Mouse (Mus musculus) left cerebral cortex, adult 2 months (tissue): ENCODE data around the gene Fhit. TPM values are rescaled to one million over a fixed set of nuclear protein-coding genes. Genes with fewer than 3 reads are reported as not detected.

Source experiments
- DNase-seq, 2 experiments: peaks; one replicate each; pipeline ENCODE4 v3.0.0; 2021 to 2022; ENCODE audit warnings: low spot score in 2 of 2, mixed read lengths in 1 of 2; ENCODE audit errors: extremely low spot score in 1 of 2
- H3K27ac ChIP-seq: fragments of 200-600 bp; 2 replicates; pipeline ENCODE4 v1.8.1; 2022
- H3K4me3 ChIP-seq: fragments of 200-600 bp; 2 replicates; pipeline ENCODE4 v1.8.1; 2022
- CTCF ChIP-seq: fragments of 200-600 bp; IDR thresholded peaks from 2 replicates; pipeline ENCODE4 v1.8.1; 2022; ENCODE audit warnings: antibody characterized with exemption, mild to moderate bottlenecking, moderate library complexity
- intact Hi-C: fragments of 180-260 bp; cut with DNase I; formaldehyde crosslinking; loops from one replicate; pipeline ENCODE4 v1.15.1; 2025
- total RNA-seq, 2 experiments: library from RNA; stranded (reverse); gene quantifications; 2 replicates each; pipeline ENCODE4 v1.2.3; 2021

Gene Fhit
- total RNA-seq, 2 experiments from 2014 or later, result 6.0 to 7.5 TPM

GRCm38 (mm10) chr14:10221847-10222246, 940.0 kb downstream of the Fhit start:
- intact Hi-C loops, result loop anchor here (10.0 kb wide), 2 partner anchors 437 to 827 kb away; no protein-coding TSS in a partner anchor

GRCm38 (mm10) chr14:10213216-10213615, 948.6 kb downstream of the Fhit start:
- no peak overlapping the region for H3K27ac ChIP-seq
- no peak for DNase-seq
- H3K4me3 ChIP-seq, result no peak overlapping the region
- no peak for TF ChIP-seq CTCF
- intact Hi-C loops, result no loop called here

More at GRCm38 (mm10) chr14:10221847-10222246, 940.0 kb downstream of the Fhit start:
- Histone ChIP-seq H3K4me3 (no peak overlapping the region), H3K27ac (no peak overlapping the region)
- TF ChIP-seq CTCF, result peak; percentile 2; the same call in 1 of the 2 replicates
- peak; percentile 12 to 13 for DNase-seq

- no peak for TF ChIP-seq CTCF
- intact Hi-C loops, result no loop called here
- DNase-seq, result no peak
- no peak overlapping the region for H3K4me3 ChIP-seq
- no peak overlapping the region for H3K27ac ChIP-seq
These were observed 950.7 kb downstream of the Fhit start for GRCm38 (mm10) chr14:10211184-10211583.

- intact Hi-C loops, result no loop called here
- Histone ChIP-seq H3K27ac (no peak overlapping the region), H3K4me3 (no peak overlapping the region)
- no peak for TF ChIP-seq CTCF
- DNase-seq, result no peak
These were observed 952.8 kb downstream of the Fhit start for GRCm38 (mm10) chr14:10209007-10209406.

- TF ChIP-seq CTCF, result no peak
- DNase-seq, result no peak
- Histone ChIP-seq H3K4me3 (no peak overlapping the region), H3K27ac (no peak overlapping the region)
- intact Hi-C loops, result no loop called here
These were observed 956.1 kb downstream of the Fhit start for GRCm38 (mm10) chr14:10205699-10206098.

GRCm38 (mm10) chr14:10205290-10205689, 956.5 kb downstream of the Fhit start:
- no peak for DNase-seq
- intact Hi-C loops, result no loop called here
- Histone ChIP-seq H3K27ac (no peak overlapping the region), H3K4me3 (no peak overlapping the region)
- TF ChIP-seq CTCF, result no peak

- no peak overlapping the region for H3K27ac ChIP-seq
- H3K4me3 ChIP-seq, result no peak overlapping the region
- DNase-seq, result no peak
- intact Hi-C loops, result no loop called here
- TF ChIP-seq CTCF, result no peak
These were observed 967.7 kb downstream of the Fhit start for GRCm38 (mm10) chr14:10194130-10194529.

GRCm38 (mm10) chr14:10171761-10172160, 990.1 kb downstream of the Fhit start:
- H3K4me3 ChIP-seq, result no peak overlapping the region
- no peak for TF ChIP-seq CTCF
- intact Hi-C loops, result no loop called here

GRCm38 (mm10) chr14:10166641-10167429, 995.0 kb downstream of the Fhit start:
- intact Hi-C loops, result no loop called here
- H3K4me3 ChIP-seq, result no peak overlapping the region
- peak overlapping the region; percentile 16 for H3K27ac ChIP-seq
- no peak for TF ChIP-seq CTCF
- peak in 1 of 2 experiments; percentile 11 for DNase-seq

More at GRCm38 (mm10) chr14:10171761-10172160, 990.1 kb downstream of the Fhit start:
- no peak for DNase-seq
- no peak overlapping the region for H3K27ac ChIP-seq

- no peak for DNase-seq
- no peak for TF ChIP-seq CTCF
- no peak overlapping the region for H3K4me3 ChIP-seq
- no peak overlapping the region for H3K27ac ChIP-seq
- intact Hi-C loops, result no loop called here
These were observed 1012.0 kb downstream of the Fhit start for GRCm38 (mm10) chr14:10149872-10150271.

GRCm38 (mm10) chr14:10139311-10139710, 1022.5 kb downstream of the Fhit start:
- no peak for DNase-seq
- TF ChIP-seq CTCF, result no peak
- Histone ChIP-seq H3K4me3 (no peak overlapping the region), H3K27ac (no peak overlapping the region)
- intact Hi-C loops, result no loop called here

GRCm38 (mm10) chr14:10133873-10134272, 1028.0 kb downstream of the Fhit start:
- no peak for DNase-seq
- TF ChIP-seq CTCF, result no peak
- Histone ChIP-seq H3K4me3 (no peak overlapping the region), H3K27ac (no peak overlapping the region)
- intact Hi-C loops, result loop anchor here (1.0 kb wide), 1 partner anchor 11 kb away; no protein-coding TSS in a partner anchor

GRCm38 (mm10) chr14:10129675-10130074, 1032.2 kb downstream of the Fhit start:
- TF ChIP-seq CTCF, result no peak
- intact Hi-C loops, result no loop called here
- DNase-seq, result no peak
- Histone ChIP-seq H3K27ac (no peak overlapping the region), H3K4me3 (no peak overlapping the region)
